Mouse (Mus musculus) hindbrain, embryonic 16.5 days (tissue): Measurements from ENCODE around the gene Vwa3b. TPM values are rescaled to one million over a fixed set of nuclear protein-coding genes. Genes with fewer than 3 reads are reported as not detected.

ENCODE experiments used
- ATAC-seq: fragments of 200-750 bp; cut with Nextera tagmentation; 2 replicates; pipeline ENCODE4 v1.8.0; 2017; ENCODE audit warnings: moderate TSS enrichment, moderate library complexity
- H3K27ac ChIP-seq: fragments of 300-500 bp; sonication (generic); 2 replicates; pipeline ENCODE4 v1.5.1; 2014; ENCODE audit warnings: low read depth, mild to moderate bottlenecking, control low read depth, low read length, moderate library complexity
- H3K27me3 ChIP-seq: fragments of 300-500 bp; sonication (generic); replicated peaks from 2 replicates; pipeline ENCODE4 v1.6.1; 2014; ENCODE audit warnings: low read length; ENCODE audit not compliant: control insufficient read depth, insufficient read depth
- H3K36me3 ChIP-seq: fragments of 300-500 bp; sonication (generic); 2 replicates; pipeline ENCODE4 v1.6.1; 2014; ENCODE audit warnings: mild to moderate bottlenecking, low read length, moderate library complexity, mixed read lengths; ENCODE audit not compliant: control insufficient read depth, insufficient read depth
- H3K4me1 ChIP-seq: fragments of 300-500 bp; sonication (generic); 2 replicates; pipeline ENCODE4 v1.6.1; 2014; ENCODE audit warnings: low read depth, low read length; ENCODE audit not compliant: control insufficient read depth, insufficient read depth
- H3K4me2 ChIP-seq: fragments of 300-500 bp; sonication (generic); 2 replicates; pipeline ENCODE4 v1.6.1; 2014; ENCODE audit warnings: mild to moderate bottlenecking, low read length, control low read depth, moderate library complexity
- H3K4me3 ChIP-seq: fragments of 300-500 bp; sonication (generic); 2 replicates; pipeline ENCODE4 v1.5.1; 2014; ENCODE audit warnings: mild to moderate bottlenecking, low read length, control low read depth, moderate library complexity
- H3K9ac ChIP-seq: fragments of 300-500 bp; sonication (generic); 2 replicates; pipeline ENCODE4 v1.6.1; 2014; ENCODE audit warnings: low read depth, mild to moderate bottlenecking, control low read depth, low read length, moderate library complexity
- H3K9me3 ChIP-seq: fragments of 300-500 bp; sonication (generic); 2 replicates; pipeline ENCODE4 v1.6.1; 2014; ENCODE audit warnings: mild to moderate bottlenecking, low read length, moderate library complexity; ENCODE audit not compliant: control insufficient read depth
- WGBS: fragments of 180-500 bp; shearing (Covaris S2); extraction: QIAGEN DNeasy Blood & Tissue Kit; methylation state at CpG from one replicate; pipeline ENCODE4 v1.1.7; 2014; 5-methylcytosine and 5-hydroxymethylcytosine counted together
- polyA plus RNA-seq: library from polyadenylated mRNA; unstranded; fragments of >200 nt; fragmentation: Nextera tagmentation; extraction: Ambion mirVana; gene quantifications from 2 replicates; pipeline ENCODE4 v1.2.1, GENCODE M21; 2015

Vwa3b gene
- polyA plus RNA-seq, 1 experiment from 2014 or later: 0.81 TPM

DNA sequence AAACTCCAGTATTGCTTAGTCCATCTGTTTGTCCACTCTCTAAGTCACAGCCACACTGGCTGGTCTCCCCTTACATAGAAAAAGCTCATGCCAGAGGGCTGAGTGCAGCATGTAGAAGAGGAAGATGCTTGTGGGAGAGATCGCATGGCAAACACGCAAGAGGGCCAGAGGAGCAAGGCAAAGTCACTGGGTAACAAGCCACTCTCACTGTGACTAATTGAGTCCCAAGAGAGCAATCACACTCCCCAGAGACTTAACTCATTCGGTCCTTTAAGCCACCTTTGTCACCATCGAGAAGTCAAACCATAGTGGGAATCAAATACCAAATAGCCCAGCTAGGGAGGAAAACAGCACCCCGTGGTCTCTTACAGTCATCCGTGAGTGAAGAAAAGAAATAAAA, 38.2 kb upstream of the Vwa3b start:
- no peak overlapping the region for H3K9ac ChIP-seq
- ATAC-seq: no peak
- H3K9me3 ChIP-seq: no peaks in the 10 kb centered on the region
- no peaks in the 10 kb centered on the region for H3K36me3 ChIP-seq
- WGBS: 79% methylated on average over 6 of the region's 6 CpGs
- no peaks in the 10 kb centered on the region for H3K4me1 ChIP-seq
- H3K4me3 ChIP-seq: no peak overlapping the region
- H3K27me3 ChIP-seq: no peaks in the 10 kb centered on the region
- no peak overlapping the region for H3K4me2 ChIP-seq
- H3K27ac ChIP-seq: no peak overlapping the region

DNA sequence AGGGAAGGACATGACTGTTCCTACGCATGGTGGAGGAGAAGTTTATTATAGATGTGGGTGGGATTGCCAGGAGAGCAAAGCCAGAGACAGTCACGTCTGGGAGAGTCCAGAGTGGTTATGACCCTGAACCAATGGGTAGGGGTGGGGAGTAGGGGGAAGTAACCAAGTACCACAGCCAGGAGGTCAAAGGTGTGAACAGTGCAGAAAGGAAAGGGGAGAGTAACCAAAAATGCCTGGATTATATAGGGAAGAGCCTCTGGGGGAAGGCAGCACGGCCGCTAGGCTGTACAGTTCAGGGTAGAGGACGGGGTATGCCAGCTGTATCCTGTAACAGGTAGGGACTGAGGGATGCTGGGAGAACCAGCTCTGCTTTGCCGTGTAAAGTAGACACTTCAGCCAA, 37.8 kb upstream of the Vwa3b start:
- Histone ChIP-seq H3K9ac (no peak overlapping the region), H3K4me1 (no peaks in the 10 kb centered on the region), H3K27ac (no peak overlapping the region), H3K4me3 (no peak overlapping the region), H3K36me3 (no peaks in the 10 kb centered on the region), H3K4me2 (no peak overlapping the region), H3K27me3 (no peaks in the 10 kb centered on the region), H3K9me3 (no peaks in the 10 kb centered on the region)
- no peak for ATAC-seq
- WGBS: 89% methylated on average over 6 of the region's 6 CpGs

DNA sequence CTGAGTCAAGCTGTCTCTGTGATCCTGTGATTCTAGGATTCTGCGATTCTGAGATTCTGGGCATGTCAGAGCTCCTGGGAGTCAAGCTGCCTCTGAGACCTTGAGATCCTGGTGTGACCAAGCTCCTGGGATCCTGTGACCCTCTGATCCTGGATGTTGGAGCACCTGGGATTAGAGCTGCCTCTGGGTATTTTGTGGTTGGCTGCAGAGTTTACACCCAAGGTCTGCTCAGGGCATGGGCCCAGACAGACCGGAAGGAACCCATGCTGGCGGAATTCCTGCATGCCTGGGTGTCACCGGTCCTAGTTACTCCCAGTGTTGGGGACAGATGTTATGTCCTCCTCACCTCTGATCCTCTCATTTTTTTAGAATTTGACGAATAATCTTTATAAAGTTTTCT, 32.1 kb upstream of the Vwa3b start:
- no peak for ATAC-seq
- no peak overlapping the region for H3K9ac ChIP-seq
- no peaks in the 10 kb centered on the region for H3K36me3 ChIP-seq
- no peak overlapping the region for H3K4me2 ChIP-seq
- H3K9me3 ChIP-seq: no peaks in the 10 kb centered on the region
- no peak overlapping the region for H3K27ac ChIP-seq
- no peaks in the 10 kb centered on the region for H3K27me3 ChIP-seq
- WGBS: 91% methylated on average over 5 of the region's 5 CpGs
- H3K4me3 ChIP-seq: no peak overlapping the region
- no peaks in the 10 kb centered on the region for H3K4me1 ChIP-seq

DNA sequence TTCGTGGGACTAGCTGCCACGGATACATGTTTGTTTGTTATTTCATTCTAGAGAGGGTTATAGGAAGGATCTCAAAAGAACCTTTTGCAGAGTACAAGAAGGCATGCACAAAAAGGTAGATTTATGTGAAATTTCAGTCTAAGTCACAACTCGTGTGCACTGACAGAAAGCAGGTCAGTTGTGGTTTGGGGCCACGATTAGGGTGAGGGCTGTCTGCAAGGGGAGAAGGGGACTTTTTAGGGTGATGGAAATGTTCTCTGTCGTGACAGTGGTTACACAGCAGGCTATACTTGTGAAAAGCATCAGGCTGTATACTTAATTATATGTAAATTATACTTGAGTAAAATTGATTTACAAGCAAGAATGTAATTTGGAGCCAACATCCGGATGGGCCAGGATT, 30.6 kb upstream of the Vwa3b start:
- Histone ChIP-seq H3K36me3 (no peaks in the 10 kb centered on the region), H3K4me3 (no peak overlapping the region), H3K9me3 (no peaks in the 10 kb centered on the region), H3K4me2 (no peak overlapping the region), H3K4me1 (no peaks in the 10 kb centered on the region), H3K9ac (no peak overlapping the region), H3K27me3 (no peaks in the 10 kb centered on the region), H3K27ac (no peak overlapping the region)
- no peak for ATAC-seq
- 58% methylated on average over 6 of the region's 6 CpGs for WGBS

DNA sequence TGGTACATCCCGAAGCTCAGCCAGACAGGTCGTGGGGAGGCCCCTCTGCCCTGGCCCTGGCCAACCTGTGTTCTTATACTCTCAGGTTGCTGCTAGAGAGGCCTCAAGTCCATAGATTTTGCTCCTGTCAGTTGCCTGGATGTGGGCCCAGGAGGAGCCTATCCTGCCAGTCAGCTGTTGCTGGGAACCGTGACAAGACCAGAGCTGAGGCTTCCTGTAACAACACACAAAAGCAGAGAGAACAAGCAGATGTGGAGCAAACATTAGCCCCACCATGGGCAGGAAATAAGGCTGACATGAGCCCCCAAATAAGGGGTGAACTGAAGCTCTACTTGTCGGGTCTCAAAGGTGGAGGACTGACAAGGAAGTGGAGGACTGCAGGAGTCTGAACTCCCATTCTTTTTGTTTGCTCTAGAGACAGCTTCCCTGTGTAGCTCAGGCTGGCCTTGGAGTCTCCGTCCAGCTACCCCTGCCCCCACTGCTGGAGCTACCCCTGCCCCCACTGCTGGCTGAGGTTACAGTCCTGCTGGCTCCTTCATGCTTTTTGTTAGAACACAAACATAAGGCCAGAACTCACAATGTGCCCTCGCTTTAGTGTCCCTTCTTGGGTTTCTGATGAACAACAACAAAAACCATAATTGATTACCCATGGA, 29.7 kb upstream of the Vwa3b start:
- no peak overlapping the region for H3K4me2 ChIP-seq
- no peaks in the 10 kb centered on the region for H3K27me3 ChIP-seq
- no peak overlapping the region for H3K27ac ChIP-seq
- 45% methylated on average over 6 of the region's 6 CpGs for WGBS
- no peaks in the 10 kb centered on the region for H3K9me3 ChIP-seq
- no peak overlapping the region for H3K4me3 ChIP-seq
- H3K9ac ChIP-seq: no peak overlapping the region
- no peaks in the 10 kb centered on the region for H3K36me3 ChIP-seq
- H3K4me1 ChIP-seq: no peaks in the 10 kb centered on the region
- 0 out of 2 replicates have a peak, but pooled peaks have one; percentile 45 for ATAC-seq

DNA sequence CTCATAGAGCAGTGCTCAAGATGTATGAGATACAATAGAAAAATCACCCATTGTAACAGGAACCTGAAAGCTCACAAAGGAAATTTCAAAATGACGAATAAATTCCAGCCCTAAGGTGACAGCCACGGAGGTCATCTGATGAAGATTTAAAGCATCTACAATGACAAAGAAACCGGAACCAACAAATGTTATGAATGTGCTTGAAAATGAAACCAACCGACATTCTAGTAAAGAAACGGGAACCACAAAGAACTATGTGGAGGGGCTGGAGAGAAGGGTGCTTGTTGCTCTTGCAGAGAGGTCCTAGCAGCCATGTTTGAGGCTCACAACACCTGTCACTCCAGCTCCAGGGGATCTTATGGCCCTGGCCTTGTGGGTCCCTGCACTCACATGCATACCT, 26.1 kb upstream of the Vwa3b start:
- ATAC-seq: no peak
- WGBS: 75% methylated on average over 5 of the region's 5 CpGs
- Histone ChIP-seq H3K4me1 (no peaks in the 10 kb centered on the region), H3K9me3 (no peaks in the 10 kb centered on the region), H3K27me3 (no peaks in the 10 kb centered on the region), H3K9ac (no peak overlapping the region), H3K4me2 (no peak overlapping the region), H3K4me3 (no peak overlapping the region), H3K36me3 (no peaks in the 10 kb centered on the region), H3K27ac (no peak overlapping the region)

DNA sequence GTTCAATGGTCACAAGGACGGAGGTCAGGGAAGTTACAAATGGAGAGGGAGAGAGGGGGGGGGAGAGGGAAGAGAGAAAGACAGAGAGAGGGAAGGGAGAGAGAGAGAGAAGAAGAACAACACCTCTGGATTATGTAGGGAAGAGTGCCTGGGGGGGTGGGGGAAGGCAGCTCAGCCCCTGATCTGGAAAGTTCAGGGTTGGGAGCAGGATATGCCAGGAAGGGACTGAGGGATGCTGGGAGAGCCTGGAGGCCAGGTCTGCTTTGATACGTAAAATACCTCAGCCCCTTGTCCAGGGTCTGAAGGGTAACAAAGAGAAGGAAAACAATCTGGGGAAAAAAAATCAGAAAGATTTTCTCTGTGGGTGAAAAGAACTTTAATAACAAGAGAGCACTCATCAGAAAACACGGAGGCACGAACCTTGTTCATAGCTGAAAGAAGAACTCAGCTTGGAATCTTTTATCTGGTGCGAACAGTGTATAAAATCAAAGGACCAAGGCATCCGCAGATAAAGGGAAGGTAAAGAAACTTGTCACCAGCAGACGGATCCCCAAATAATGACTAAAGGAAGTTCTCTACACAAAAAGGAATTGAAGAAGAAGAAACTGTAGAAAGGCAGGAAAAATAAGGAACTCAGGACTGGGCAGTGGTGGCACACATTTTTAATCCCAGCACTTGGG, 24.6 kb upstream of the Vwa3b start:
- Histone ChIP-seq H3K4me2 (no peak overlapping the region), H3K4me1 (no peaks in the 10 kb centered on the region), H3K27ac (no peak overlapping the region), H3K36me3 (no peaks in the 10 kb centered on the region), H3K9ac (no peak overlapping the region), H3K27me3 (no peaks in the 10 kb centered on the region), H3K9me3 (no peaks in the 10 kb centered on the region), H3K4me3 (no peak overlapping the region)
- ATAC-seq: no peak
- WGBS: 31% methylated on average over 7 of the region's 7 CpGs

DNA sequence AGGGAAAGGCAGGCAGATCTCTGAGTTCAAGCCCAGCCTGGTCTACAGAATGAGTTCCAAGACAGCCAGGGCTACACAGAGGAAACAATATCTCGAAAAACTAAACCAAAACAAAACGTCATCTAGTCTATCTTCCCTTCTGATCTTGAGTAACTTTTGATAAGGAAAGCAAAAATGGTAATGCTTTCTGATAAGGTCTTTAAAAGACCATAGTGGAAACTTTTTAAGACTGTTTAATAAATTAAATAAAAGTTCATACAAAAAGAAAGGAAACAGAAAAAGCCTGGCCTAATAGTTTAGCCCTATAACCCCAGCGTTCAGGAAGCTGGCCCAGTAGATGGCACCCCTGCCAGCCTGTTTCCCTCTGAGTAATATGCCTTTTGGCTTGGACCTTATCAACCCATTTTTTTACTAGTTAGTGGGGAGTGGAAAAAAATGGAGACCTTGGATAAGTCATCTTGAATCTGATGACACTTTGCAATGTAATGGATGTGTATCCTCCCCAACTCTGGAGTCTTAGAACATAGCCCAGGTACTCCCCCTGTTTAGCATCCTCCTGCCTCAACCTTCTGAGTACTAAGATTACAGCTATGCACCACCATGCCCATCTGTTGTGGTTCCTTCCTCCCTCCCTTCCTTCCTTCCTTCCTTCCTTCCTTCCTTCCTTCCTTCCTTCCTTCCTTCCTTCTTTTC, 23.9 kb upstream of the Vwa3b start:
- no peaks in the 10 kb centered on the region for H3K27me3 ChIP-seq
- no peaks in the 10 kb centered on the region for H3K4me1 ChIP-seq
- H3K9ac ChIP-seq: no peak overlapping the region
- no peak overlapping the region for H3K4me3 ChIP-seq
- H3K27ac ChIP-seq: no peak overlapping the region
- whole genome bisulfite sequencing: 79% methylated on average over 3 of the region's 3 CpGs
- H3K4me2 ChIP-seq: no peak overlapping the region
- ATAC-seq: no peak
- no peaks in the 10 kb centered on the region for H3K36me3 ChIP-seq
- H3K9me3 ChIP-seq: no peaks in the 10 kb centered on the region

DNA sequence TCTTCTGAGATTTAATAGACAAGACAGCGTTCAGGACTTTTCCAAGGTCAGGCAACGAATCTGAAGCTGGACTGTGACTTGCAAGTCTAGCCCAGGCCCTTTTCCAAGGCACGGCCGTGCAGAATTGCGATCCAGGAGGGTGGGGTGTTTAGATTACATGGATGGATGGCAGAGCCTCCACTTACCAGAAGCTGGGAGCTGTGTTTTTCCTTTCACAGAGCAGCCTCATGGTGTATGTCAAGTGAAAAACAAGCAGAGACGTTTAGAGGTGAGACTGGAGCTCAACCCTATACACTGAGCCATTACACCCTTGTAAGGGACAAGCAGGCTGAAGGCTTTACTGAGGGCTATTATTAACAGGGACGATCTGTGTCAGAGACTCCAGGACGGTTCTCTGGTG, 21.9 kb upstream of the Vwa3b start:
- no peaks in the 10 kb centered on the region for H3K4me1 ChIP-seq
- H3K9ac ChIP-seq: no peak overlapping the region
- H3K9me3 ChIP-seq: no peaks in the 10 kb centered on the region
- no peaks in the 10 kb centered on the region for H3K27me3 ChIP-seq
- no peak for ATAC-seq
- no peak overlapping the region for H3K4me2 ChIP-seq
- H3K36me3 ChIP-seq: no peaks in the 10 kb centered on the region
- 81% methylated on average over 8 of the region's 8 CpGs for WGBS
- no peak overlapping the region for H3K27ac ChIP-seq
- no peak overlapping the region for H3K4me3 ChIP-seq
